Mouse (Mus musculus) right cerebral cortex, postnatal 25 days (tissue): ENCODE results near the gene Syna.

ENCODE experiments used
- DNase-seq: peaks from one replicate; pipeline ENCODE4 v3.0.0; 2022

Gene Syna

DNA sequence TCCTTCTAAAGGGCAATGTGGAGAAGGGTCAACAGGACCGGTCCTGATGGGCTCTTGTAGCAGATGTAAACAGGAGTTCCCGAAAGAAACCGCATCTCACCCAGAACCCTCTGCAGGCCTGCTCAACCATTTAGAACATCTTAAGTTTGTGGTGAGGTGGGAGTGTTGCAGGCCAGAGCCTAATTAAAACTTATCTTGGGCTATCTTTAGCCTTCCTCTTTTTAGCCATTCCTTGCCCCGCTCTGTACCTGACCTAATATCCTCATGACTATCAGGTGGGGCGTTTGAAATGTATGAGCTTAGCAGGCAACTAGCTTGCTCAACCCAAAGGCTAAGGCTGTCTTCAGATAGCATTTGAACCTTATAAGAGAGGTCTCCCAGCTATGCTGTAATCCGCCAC is 5.7 kb upstream of the Syna start:
- DNase-seq: no peak

DNA sequence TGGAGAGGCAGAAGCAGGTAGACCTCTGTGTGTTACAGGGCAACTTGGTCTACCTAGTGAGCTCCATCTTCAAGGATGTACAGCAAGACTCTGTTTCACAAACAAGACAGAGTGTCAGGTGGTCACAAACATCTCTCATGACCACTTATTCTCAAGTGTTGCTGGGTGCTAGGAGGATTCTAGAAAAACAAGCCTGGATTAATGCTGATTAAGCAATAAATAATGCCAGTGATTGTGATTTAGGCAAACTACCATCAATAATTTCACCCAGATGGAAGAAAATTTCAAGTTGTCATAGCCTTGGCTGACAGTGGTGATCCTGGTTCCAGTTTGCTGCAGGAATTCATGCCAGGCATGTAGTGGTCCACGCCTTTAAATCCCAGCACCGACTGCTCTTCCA is 4.3 kb upstream of the Syna start:
- no peak for DNase-seq

DNA sequence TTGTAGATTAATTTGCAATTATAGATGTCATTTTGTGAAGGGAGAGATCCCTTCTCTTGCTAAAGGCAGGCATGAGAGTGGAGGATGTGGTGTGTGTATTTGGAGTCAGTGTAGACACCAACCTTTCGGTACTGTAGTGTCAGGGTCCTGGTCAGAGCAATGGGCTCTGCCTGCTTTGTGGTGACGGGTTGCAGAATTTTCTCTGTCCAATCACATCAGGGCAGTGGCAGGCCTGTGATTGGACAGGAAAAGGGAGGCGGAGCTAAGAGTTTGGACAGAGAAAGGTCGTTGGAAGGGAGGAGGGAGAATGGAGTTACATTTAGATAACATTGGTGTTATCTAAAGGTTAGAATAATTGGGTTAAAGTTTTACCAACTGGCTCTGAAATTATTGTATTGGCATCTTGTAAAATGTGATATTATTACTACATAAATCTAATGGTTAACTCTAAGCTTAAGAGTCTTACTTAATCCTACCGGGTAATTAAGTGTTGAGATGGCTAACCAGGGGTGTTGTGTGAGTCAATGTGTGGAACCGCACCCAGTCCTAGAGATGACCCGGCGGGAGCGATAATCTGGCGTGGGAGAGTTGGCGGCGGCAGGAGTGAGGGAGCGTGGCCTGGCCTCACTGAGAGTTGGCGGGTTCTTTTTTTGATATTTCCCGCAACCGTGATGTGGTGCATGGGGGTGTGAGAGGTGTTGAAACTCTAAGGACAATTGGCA is 640 bp upstream of the Syna start:
- no peak for DNase-seq

DNA sequence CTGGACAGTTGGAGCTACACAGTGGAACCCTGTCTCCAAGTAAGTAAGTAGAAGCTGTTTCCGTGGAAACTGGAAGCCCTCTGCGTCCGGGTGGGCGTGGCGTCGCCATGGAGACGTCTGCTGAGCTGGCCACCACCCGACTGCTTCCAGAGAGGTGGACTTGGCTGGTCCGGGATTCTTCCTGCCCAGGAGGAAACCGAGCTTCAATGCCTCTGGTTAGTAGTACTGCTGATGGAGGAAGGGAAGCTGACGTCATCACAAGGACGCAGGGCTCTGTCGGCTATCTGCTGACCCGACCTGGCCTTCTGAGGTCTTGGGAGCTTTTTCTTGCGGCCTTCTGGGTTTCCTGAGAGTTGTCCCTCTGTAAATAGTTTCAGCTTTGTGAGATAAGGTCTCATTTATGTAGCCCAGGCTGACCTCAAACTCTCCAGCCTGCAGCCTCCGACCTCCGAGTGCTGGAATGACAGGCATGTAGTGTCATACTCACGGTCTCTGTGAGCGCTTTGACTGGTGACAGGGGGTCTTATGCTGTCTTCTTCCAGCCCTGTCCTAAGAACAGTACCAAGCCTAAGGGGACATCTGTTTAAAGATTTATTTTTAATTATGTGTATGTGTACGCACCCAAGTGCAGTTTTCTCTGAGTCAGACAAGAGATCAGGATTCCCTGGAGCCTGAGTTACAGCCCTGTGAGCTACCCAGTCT is 4.4 kb downstream of the Syna start:
- DNase-seq: peak; percentile 81

DNA sequence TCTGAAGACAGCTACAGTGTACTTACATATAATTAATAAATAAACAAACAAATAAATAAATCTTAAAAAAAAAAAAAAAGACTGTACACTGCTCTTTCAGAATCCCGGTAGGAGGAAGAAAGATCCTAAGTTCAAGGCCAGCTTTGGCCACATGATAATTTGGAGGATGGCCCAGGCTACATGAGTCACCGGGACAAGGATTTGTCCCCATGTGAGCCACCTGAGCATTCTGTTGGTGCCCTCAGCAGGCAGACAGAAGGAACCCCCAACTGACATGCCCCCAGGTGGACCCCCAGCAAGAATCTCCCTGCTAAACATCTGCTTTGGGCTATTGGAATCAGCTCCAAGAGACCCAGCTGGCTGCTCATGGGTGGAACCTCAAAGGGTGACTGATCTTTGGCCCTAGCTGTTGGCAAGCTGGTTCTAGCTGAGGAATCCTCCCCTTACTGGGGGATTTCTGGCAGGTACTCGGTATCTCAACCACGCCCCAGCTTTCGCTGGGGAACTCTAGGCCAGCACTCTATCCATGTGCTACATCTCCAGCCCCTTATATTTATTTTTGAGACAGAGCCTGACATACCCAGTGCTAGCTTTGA is 5.9 kb downstream of the Syna start:
- DNase-seq: no peak

DNA sequence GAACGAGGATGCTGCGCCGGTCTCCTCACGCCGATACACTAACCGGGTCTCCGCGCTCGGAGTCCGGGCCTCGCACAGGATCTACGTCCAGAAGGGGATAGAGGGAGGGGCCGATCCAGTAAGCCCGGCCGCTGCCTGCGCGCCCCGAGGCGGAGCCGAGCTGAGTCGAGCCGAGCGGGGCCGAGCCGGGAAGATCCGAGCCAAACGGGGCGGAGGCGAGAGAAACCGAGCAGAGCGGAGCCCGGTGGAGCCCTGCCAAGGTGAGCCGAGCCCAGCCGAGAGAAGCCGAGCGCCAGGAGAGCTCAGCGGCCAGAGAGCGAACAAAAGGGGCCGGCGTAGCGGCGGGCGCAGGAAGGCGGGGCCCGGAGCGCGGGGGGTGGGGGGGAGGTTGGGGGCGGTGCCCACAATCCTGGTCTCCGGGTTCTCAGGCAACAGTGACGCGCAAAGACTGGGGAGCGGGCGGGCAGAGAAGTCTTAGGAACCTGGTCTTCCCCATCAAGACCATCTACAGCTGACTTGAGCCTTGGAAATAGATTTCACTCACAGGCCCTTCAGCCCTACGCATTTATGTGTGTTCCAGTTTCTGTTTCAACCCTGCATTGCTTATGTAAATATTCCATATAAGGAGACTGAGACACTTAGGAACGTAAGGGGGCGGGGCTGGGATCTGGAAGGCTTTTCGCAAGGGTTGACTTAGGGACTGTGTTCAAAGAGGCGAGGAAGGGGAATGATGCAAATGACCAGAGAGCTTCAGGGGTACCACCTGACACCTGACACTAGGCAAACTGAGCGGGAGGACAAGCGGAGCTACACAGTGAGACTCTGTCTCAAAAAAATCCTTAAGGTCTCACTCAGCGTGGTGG is 7.6 kb downstream of the Syna start, which contains the start of gene Clip2:
Gene Clip2, minus strand, starts transcription at position 325 of the 863 bp plus-strand sequence.
- DNase-seq: peak; percentile 98

DNA sequence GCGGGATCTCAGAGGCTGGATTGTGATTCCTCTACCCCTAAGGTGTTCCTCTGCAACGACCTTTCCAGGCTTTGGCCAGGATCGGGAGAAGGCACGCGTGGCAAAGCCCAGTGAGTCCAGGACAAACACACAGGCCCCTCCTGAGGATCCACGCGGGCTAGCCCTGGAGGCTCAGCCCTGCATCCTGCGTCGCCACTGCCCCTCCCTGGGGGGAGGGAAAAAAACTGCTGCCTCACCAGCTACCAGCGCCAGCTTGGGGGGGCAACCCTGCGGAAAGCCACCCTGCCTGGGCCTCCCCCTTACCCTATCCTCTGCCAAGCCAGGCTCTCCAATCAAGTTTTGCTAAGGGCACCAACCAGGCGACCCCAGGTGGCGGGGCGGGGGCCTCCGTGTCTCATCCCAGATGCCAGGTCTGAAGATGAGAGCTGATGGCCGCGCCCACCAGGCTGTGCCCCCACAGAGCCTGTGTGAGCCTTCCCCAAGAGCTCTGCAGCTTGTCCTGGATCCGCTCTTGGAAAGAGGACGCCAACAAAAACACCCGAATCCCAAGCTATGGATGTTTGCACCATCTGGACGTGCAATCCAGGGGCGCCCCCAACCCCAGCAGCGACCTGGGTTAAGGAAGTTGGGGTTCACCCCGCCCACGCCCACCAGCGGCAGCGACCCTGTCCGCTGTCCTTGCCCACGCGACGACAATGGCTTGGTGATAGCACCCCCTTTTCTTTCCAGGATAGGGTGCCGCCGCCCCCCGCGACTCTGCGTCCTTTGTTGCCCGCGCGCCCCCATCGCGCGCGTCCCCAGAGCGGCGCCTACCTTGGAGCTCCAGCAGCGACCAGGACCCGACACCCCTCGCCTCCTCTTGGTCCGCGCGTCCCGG is 8.5 kb downstream of the Syna start:
- DNase-seq: peak; percentile 65

DNA sequence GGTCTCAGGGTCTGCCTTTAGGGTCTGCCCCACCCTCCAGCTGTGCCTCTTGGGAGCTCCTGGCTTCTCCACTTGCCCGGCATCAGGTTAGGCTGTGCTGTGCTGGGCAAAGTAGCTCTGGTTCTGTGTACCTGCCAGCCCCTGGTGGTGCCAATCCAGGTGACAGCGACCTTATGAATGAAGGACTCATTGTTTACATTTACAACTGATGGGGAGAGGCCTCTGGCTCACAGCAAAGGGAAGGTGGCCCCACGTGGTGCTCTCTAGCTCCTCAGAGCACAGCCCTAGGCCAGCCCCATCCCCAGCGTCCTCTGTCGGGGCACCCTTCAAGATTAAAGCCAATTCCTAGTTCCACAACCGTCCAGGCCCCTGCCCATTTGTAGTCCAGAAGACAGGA is 9.1 kb downstream of the Syna start:
- DNase-seq: peak; percentile 29

DNA sequence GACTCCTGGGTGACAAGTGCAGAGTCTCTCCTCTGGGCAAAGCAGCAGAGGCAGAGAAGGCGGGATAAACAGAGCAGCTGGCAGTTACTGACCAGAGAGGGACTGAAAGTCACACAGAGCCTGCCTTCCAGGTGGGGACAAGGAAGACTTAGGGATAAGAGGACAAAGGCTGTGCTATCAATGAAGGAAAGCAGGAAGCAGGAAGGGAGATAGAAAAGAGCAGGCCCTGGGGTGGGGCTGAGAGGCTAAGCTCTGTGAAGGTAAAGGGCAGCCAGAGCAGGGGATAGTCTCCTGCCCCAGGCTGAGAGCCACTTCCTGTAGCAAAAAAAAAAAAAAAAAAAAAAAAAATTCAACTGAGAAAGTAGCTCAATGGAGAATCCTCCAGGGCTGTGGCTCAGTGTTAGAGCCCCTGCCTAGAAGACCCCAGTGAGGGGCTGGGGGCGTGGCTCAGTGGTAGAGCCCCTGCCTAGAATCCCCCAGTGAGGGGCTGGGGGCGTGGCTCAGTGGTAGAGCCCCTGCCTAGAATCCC is 10.3 kb downstream of the Syna start:
- no peak for DNase-seq

DNA sequence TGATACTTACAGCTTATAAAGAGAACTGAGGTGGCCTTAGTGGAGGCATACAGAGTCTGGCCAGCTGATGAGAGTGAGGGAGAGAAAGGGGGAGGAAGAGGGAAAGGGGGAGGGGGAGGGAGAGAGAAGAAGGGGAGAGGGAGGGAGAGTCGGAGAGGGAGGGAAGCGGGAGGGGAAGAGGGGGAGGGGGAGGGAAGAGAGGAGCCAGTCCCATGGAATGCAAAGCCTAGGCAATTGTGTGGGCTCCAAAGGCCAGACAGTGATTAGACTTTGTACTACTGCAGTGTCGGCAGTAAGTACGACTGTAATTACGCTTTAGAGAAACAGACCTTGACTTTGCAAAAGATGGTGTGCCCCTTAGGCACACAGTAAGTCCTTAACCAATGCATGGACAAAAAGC is 11.7 kb downstream of the Syna start:
- DNase-seq: no peak

DNA sequence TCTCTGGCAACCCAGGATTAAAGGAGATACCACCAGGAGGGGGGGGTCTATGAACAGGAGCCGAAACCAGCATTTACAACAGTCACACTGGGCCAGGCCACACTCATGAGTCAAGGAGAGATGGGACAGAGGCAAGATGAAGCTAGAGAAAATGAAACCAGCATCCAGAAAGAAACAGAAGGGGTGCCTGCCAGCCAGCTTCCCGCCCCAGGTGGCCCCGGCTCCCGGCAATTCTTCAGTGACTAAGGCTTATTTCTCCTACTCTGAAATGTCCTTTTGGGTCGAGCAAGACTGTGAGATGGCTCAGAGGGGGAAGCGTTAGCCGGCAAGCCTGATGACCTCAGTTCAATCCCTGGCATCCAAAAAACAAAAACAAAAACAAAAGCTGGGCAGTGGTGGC is 13.2 kb downstream of the Syna start:
- no peak for DNase-seq

DNA sequence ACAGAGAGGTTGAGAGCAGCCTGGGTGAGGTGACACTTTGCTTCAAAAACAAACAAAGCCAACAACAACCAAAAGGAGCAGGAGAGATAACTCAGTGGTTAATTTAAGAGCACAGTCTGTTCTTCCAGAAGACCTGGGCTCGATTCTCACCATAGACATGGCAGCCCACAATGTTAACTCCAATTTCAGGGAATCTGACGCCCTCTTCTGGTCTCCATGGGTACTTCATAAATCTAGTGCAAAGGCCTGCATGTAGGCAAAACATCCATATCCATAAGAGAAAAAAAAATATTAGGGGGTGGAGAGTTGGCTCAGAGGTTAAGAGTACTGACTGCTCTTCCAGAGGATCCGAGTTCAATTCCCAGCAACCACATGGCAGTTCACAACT is 14.7 kb downstream of the Syna start:
- no peak for DNase-seq

DNA sequence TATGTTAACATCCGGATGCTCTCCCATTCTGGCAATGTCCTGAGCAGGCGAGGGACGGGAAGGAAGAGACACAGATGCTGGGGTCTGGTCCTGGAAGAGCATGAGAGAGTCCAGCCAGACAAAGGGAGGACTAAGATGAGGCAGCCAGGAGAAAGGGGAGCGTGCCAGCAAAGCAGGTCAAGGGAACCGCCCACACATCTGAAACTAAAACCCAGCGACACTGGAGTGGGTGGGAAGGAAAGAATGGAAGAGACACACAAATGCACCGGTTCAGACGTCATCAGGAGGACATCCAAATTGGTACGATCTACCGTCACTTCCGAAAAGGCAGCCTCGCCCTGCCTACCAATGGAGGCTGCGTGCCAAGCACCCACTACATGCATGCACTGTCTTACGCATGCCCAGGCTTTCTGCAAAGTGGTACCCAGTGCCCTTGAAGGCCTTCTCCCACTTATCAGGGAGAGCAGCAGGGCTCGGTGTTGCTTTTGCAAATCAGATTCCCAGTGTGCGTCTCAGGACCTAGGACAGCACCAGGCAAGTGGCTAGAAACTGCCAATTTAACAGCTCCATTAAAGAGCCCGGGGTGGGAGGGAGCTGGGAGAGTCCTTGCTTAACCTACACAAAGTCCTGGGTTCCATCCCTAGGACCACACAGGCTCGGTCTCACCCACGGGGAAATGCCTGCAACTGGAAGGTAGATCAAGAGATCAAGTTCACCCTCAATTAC is 15.3 kb downstream of the Syna start:
- peak; percentile 64 for DNase-seq

DNA sequence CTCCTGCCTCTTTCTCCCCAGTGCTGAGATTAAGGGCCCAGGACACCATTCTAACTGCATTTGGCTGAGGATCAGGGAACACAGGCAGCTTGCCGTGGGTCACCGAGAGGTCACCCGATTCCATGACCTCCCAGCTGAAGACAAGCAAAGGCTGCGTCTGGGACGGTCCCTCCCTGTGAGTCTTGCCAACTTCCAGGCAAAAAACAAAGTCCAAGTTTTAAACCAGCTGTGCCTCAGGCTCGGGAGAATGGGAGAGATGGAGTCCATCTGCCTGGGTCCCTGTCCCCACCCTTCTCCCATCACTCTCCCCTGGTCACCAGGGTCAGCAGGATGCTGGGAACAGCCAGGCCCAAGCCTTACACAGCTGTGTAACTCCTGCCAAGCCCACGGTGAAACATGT is 18.3 kb downstream of the Syna start:
- no peak for DNase-seq

DNA sequence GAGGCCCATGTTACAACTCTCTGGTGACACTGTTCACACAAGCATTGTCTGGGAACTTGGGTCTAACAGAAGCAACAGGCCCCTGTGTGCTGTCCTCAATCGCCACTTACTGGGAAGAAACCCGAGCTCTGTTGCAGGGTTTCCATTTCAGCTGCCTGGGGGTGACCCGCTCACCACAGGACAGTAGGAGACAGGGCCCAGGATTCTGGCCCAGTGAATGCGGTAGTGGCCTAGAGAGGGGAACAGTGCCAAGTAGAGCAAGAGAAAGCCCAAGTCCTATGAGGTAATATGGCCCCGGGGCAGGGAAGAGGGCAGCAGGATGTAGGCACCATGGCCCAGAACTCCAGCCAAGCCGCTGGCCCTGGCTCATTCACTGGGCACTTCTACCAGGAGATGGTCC is 19.1 kb downstream of the Syna start:
- no peak for DNase-seq

DNA sequence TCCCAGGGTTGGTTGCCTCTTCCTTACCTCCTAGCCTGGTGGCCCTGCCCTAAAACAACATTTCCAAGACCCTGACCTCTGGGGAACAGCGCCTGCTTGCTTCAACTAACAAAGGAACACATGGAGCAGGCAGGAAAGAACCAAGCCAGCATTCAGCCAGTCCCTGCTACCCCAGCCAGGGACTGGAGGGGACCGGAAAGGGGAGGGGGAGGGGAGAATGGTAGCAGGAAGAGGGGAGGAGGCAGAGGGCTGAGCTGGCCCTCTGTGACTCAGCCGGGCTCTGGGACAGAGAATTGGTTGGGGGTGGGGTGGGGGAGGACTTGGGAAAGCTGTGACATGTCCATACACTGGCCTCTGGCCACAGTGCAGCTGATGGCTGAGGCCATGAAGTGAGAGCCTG is 20.1 kb downstream of the Syna start:
- DNase-seq: no peak

DNA sequence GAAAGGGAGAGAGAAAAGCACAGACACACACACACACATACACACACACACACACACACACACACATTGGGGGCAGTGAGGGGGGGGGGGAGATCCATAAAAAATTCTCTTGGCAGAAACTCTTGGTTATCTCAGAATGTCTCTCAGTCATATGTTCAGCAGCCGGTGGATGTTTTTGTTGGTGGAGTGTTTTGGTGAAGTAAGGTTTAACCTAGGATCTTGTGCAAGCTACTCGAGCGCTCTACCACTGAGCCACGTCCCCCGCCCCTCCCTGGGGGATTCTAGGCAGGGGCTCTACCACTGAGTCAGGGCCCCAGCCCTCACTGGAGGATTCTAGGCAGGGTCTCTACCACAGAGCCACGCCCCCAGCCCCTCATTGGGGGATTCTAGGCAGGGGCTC is 23.9 kb downstream of the Syna start:
- no peak for DNase-seq

DNA sequence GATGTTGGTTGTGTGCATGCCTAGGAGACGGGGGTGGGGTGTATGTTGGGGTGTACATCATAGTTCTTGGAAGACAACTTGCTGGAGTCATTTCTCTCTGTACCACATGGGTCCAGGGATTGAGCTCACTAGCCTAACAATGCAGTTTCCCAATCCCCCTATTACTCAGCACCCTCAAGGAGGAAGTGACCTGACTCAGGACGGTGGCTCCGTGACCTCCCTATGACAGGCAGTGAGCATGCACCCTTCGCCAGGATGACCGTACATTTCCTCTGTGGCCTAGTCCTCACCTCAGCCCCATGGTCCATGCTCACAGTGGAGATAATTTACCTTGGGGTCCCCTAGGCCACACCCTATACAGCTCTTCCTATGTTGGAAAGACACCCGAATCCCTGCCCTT is 27.6 kb downstream of the Syna start:
- no peak for DNase-seq

DNA sequence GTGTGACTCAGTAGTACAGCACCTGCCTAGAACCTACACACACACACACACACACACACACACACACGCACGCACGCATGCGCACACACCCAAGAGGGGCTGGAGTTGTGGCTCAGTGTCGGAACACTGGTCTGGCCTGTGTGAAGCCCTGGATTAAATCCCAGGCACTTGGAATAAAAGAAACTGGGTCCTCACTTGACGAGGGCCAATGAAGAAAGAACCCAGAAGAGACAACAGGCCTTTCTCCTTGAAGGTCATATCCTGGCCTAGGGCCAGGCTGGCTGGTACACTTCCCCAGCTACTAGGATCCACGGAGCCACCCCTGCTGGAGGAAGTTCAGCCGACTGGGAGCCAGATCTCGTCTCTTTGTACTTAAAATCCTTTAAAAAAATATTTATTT is 28.4 kb downstream of the Syna start:
- no peak for DNase-seq

DNA sequence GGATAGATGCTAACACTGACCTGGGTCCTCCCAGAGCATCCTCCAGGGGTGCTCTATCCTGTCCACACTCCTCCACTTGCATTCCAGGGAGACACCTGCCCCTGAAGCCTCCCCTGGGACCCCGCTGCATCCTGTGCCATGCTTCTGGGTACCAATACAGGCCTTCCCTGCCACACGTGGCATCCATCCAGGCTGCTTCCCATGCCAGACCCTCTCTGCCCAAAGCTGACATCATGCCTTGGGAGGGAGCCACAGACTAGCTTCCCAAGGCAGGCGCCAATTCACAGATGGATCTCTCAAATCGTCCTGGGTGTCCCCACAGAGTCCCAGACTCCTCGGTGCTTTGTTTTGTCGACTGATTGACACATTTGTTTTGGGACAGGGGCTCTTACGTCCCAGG is 29.1 kb downstream of the Syna start:
- DNase-seq: peak; percentile 55

DNA sequence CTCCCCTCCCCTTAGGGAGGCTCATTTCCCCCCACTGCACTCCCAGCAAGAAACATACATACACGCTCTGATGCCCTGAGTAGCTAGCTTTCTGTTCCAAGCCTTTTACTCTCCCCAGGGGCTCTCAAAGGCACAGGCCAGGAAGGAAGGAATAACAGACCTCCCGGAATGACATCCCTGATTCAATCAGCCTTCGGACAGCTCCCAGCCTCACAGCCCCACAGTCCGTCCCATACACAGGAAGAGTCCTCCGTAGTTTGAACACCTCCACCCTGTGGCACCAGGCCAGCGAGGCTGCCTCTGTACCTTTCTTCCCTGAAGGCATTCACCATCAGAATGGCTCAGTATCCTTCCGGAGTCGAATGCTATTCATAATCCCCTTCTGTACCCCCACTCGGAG is 31.5 kb downstream of the Syna start:
- DNase-seq: no peak
